Mouse (Mus musculus): ENCODE measurements around the gene Npm1.

The Npm1 gene

DNA sequence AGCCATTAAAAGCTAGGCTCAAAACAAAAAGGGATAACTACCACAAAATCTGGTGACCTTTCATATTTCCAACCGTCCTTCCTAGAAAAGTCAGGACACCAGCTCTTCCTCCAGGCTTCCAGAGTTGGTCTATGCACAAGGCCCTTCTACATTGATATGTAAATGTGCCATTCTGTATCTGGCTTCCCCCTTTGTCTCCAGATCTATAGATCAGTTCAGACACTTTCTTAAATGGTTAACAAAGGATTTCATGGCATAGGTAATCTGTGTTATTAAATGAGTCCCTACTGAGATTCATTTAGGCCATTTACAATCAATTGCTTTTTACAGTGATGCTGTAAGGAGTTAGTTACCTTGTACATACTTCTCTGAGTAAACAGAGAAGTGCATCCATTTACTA lies 16.8 kb upstream of the Npm1 start:
- no peak for DNase-seq (ENCODE audit: low spot score)

DNA sequence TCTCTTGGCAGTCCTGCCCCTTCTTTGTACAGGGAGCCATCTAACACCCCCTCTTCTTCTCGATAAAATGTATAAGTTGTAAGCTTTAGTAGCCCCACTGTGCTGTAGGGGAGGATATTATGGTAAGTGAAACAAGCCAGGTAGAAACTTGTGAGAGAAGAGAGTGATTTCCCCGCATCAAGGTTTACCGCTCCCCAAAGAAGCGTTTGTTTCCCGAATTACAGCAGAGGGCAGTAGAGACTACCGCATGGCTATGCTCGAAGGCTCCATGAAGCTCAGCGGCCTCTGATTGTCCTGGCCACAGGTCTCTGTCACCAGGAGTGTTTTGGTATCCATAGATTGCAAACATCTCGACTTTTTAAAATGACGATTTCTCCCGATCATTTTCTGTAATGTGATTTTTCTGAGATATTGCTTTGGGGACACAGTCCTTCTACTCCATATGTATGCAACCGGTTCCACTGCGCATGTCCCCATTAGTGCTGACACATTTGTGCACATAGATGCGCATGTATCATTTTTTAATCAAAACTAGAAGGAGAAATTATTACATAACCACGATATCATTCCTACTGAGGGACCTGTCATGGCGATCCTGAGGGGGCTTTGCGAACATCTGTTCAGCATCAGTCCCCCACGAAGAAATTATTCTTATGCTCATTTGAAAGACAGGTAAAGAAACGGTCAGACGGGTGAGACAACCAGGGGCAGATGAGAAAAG lies 13.7 kb upstream of the Npm1 start:
- no peak for DNase-seq (ENCODE audit: low spot score)

DNA sequence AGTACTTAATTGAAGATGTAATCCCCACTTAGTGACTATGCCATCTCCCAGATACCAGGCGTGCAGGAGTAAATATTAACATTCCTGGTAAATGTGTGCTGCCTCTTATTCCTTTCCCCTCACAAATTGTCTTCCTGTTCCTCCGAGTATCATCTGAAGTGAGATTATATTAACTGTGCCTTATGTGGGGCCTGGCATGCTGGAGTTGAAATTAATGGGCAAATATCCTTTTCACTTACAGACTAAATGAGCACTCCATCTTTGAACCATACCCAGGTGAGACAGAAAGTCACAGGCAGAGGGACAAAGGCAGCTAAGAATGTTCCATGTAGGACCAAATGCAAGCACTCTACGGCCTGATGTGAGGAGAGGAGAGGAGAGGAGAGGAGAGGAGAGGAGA lies 12.8 kb upstream of the Npm1 start:
- no peak for DNase-seq (ENCODE audit: low spot score)

DNA sequence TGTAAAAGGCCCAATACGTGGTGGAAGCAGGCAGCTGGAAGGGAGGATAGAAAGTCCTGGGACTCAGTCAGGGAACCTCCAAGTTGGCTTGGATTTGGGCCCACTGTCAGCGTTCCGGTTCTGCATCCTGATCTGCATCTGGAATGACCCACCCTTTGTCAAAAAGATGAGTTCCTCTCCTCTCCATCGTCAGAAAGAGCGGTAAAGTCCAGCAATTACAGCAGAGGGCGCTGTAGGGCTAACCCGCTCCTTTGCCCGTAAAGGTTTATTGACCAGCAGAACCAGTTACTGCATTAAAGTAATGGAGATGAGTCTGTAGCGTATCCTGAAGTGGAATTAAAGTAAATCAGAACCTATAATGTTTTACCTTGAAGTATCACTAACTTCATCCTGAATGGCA lies 7.5 kb upstream of the Npm1 start:
- DNase-seq (ENCODE audit: low spot score): peak; percentile 58

DNA sequence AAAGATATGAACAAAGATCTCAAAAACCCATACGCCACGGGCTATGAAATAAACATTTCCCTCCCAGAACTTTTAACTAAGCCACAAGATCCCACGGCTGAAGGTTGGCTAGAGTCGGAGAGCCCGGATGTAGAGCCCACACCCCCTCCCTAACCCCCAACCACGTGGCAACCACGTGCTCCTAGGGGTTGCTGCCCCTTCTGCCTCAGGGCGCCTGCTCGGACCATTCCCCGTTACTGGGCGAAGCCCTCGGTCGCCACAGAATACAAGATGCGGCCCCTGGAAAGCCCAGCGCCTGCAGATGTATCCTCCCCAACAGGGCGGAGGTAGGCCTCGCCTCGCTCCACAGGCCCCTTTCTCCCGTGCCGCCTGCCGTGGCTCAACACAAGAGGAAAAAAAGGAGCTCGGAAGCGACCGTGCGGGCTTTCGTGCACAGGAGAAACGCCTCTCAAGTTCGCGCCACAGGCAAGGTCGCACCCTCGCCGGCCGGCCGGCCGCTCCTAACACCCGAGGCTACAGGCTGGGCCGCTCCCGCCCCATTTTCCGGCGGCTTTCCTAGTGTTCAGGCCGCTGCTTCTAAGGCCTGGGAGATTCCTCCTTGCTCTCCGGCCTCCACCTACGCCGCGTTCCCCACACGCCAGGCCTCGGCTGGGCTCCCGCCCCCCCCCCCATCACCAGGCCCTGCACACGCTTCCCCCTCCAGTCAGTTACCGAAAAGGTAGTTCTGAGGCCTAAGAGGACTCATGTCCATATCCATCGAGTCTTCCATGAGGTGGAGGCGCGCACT lies 602 bp downstream of the Npm1 start:
- DNase-seq (ENCODE audit: low spot score): peak; percentile 80

DNA sequence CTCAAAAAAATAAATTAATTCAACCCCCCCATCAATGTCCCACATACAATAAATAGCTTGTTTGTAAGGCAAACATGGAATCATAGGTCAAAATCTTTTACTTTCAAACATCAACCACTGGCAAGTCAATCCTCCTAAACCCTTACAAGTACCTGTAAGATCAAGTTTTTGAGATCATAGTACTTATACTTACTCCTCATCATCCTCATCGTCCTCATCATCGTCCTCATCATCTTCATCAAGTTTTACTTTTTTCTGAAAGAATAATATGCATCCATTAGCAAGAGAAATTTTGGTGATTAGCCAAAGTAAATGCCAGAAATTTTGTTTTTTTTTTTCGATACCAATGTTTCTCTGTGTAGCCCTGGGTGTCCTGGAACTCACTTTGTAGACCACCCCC lies 3.3 kb downstream of the Npm1 start:
- DNase-seq (ENCODE audit: low spot score): no peak

DNA sequence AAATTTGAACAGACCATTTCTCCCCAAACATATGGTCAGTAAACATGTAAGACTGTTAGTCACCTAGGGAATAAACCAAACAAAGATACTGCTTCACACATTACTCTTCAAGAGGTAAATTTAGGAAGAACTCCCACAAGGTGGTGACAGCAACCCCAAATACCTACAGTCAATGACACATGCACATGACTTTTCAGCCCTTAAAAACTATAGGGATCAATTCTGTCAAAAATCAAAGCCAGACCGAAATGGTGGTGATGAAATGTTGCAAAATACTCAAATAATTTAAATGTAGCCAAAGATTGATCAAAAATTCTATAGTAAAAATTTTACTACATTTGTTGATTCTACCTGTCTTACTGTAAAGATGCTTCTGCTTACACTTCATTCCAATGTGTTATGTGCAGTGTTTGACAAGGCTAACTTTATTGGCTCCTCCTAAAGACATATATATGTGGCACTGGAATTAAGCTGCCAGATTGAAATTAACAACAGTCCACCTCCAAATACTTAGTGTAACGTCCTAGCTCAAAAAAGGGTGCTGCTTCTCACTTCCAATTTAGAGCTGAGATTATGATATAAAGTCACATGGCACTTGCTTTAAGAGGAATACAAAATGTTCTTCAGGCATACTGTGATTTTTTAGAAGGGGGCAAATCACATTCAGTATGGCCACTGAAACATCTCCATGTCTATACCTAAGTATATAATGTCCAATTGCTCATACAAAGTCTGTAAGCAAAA lies 5.4 kb downstream of the Npm1 start:
- no peak for DNase-seq (ENCODE audit: low spot score)

DNA sequence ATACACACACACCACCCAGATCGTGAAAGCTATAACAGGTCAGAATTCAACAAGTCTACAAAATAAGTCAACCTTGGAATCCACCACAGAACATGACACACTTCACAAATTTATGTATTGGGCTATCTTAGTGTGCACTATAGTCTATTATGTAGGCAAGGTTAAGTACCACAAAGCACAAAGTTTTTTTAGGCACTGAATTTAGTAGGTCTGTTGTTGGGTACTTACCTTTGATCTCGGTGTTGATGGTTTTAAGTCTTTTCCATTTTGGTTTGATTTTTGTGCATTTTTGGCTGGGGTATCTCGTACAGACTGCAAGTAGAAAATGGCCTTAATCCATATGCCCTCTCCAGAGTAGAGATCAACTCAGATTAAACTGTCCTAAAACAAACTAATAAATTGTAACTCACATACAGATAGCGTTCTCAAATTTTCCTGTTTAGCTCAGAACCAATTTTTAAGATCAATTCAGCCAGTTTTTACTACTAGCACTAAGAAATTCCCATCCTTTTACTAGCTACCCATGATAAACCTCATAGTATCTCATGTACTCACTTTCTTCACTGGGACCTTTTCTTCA lies 6.5 kb downstream of the Npm1 start:
- no peak for DNase-seq (ENCODE audit: low spot score)

DNA sequence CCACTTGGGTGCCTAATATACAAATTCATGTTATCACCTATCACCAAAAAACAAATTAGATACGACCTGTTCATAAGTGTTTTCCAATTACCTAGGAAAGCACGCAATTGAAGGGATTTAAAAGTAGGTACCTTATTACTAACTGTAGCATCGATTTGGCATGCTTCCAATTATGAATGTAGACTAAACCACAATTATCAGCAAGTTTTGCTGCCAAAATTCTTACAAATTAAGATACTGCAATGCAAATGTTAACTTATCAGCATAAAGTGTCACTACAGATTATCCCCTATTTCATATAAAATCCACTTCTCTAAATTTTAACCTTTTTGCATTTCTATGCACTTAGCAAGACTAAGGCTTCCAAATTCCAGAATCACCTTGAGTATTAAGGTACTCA lies 8.5 kb downstream of the Npm1 start:
- no peak for DNase-seq (ENCODE audit: low spot score)

DNA sequence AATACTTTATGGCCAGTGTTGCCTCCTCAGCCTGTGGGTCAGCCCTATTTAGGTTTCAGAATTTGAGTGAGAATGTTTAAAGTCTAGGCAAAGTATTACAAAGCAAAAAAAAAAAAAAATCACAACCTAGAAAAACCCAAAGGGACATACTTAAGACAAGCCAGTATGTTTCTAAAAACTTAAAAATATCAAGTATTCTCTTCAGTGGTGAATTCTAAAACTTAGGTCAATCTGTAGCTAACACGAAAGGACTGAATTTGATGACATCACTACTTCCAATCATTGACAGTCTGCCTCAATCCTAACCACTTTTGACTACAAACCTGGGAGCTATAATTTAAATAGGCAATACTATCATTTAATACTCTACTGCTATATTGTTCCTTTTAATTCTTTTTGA lies 10.0 kb downstream of the Npm1 start:
- DNase-seq (ENCODE audit: low spot score): no peak

DNA sequence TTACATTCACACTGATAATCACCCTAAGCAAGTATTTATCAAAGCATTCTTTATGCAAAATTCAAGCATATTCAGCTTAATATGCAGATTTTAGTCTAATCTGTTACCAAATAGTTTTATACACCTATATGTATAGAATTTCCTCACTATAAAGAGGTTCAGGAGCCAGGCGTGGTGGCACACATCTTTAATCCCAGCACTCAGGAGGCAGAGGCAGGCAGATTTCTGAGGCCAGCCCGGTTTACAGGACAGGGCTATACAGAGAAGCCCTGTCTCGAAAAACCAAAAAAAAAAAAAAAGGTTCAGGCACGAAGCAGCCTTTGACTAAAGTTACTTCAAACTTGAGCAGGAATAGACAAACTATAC lies 11.2 kb downstream of the Npm1 start:
- DNase-seq (ENCODE audit: low spot score): no peak

DNA sequence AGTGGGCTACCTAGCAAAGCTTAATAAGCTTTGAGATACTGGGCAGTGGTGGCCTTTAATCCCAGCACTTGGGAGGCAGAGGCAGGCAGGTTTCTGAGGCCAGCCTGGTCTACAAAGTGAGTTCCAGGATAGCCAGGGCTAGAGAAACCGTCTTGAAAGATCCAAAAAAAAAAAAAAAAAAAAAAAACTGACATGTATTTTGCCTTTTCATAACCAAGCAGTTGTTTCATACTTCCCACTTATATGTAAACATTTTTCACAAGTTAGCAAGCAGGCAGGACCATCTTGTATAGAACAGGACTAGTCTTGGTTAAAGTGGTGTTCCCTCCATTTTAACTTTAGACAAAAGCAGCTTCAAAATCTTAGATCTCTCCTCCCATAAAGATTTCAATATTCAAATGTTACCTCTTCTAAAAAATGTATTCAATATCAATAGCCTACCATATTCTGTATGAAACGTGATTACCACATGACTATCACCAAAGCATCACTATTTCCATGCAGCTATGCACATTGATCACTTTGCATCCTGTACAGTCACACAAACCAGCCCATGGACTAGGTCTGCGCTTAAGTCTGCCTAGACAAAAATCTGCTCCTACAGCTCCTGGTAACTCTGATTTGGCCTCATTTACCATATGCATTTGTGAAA lies 11.8 kb downstream of the Npm1 start:
- no peak for DNase-seq (ENCODE audit: low spot score)

DNA sequence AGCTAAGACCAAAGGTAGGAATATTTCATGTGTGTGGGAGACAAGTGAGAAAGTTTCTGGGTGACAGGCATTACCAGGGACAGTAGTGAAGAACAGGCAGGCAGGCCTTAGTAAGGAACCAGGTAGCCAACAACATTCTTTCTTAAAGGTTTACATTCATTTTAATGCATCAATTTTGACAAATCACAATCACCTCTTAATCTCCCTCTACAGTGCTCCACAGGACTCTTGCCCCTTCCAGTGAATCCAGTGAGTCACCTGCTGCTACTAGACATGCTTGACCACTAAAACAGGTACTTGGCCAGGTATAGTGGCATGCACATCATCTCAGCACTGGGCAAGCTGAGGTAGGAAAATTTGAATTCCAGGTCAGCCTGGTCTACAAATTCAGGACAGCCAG lies 12.6 kb downstream of the Npm1 start:
- no peak for DNase-seq (ENCODE audit: low spot score)

DNA sequence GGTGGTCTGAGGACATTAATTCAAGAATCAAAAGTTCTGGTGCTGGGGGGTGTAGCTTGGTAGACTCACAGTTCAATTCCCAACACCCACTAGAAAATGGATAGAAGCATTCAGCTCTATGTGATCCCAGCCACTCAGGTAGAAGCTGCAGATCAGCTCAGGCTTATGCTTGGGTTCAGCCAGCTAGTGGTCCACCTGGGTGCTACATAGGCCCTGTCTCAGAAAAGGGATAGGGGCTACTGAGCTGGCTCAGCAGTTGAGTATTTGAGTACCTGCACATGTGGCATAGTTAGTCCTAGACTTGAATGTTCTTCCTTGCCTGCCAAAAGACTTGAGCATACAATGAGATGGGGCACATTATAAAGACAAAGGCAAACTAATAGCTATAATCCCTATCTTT lies 13.6 kb downstream of the Npm1 start:
- DNase-seq (ENCODE audit: low spot score): no peak

DNA sequence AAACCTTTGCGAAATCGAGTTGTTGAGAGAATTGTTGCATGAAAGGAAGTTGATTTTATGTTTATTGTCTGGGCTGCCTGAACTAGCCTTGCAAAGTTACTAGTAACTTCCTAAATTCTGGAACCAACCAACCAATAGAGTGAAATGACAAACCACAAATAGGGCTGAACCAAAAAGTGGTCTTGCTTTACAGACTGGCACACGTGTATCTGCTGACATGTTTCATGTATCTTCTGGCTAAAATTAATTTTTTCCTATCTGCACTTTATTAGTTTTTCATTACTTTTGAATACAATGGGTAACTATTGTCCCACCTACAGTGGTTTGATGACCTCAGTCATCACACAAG lies 13.9 kb downstream of the Npm1 start:
- DNase-seq (ENCODE audit: low spot score): no peak

DNA sequence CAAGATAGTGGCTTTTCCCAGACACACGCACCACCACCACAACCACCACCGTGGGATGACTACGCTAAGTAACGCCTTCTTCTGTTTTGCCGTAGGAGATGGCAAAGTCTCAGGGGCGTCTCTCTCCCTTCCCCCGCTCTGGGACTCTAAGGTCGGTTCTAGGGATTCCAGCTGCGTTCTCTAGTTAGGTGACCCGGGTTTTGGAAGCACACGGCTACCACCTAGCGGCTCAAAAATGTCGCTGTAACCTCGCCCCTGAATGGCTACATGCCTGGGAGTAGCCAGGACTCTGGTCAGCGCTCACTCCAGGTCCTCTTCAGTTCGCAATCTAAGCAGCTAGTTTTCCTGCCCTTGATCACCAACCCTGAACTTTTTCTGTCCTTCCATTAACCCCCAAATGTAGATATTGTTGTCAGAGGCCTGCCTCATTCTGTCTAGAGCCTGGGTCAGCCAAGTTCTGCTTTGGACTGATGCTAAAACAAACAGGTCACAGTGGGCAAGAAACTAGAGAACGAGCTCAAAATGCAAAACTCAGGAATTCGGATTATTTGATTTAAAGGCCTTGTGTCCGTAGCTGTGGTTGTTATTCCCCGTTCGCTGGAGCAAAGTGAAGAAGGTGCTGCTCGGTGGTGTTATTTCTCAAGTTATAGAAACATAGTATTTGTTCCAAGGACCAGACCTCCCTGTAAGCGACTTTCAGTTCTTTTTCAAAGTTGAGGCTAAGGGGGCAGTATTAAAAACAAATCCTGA lies 14.5 kb downstream of the Npm1 start:
- DNase-seq (ENCODE audit: low spot score): peak; percentile 69

DNA sequence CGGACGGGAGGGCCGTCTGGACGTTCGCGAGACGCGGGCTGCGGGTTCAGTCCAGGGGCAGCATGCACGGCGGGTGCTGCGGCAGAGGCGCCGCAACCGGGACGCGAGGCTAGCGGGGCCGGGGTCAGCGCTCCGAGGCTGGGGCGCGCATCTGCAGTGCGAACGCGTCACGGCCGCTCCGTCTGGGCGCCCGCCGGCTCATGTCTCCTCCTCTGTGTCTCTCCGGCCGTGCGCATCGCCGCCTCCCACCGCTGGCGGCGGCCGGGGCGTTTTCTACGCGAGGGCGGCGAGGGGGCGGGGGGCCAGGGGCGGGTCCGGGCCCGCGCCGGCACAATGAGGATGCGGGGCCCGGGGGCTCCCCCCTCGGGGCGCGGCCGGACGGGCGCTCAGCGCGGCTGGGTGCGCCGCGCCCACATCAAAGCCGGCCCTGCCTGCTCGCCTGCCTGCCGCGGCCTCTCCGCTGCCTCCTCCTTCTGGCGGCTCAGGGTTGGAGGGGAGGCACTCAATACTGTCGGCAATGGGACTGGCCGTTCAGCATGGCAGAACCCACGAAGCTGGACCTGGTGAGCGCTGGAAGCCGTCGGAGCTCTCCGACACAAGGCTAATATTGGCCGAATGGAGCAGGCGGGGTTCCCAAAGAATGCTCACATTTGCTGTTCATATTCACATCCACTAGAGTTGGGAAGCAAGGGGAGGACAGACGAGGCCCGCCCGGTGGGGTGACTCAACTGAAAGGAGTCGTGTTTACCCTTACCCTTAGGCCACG lies 15.3 kb downstream of the Npm1 start:
- peak; percentile 43 for DNase-seq (ENCODE audit: low spot score)

DNA sequence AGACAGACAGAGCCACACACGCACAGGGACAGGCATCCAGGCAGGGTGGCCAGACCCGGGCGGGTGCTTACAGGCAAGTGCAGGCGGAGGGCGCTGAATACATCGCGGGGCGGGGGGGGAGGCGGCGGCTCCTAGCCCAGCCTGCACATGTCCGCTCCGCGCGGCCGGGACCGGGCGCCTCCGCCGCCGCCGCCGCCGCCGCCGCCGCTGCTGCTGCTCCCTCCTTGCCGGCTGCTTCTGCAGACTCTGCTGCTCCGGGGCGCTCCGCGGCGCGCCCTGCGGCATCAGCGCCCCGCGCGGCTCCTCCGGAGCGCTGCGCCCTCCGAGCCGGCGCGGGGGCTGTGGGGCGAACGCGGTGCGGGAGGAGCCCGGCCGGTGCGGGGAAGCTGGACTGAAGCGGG lies 15.8 kb downstream of the Npm1 start, which contains the start of gene Fgf18:
Fgf18 (minus strand) TSS at position 230 of the 401 bp plus-strand sequence.
- DNase-seq (ENCODE audit: low spot score): peak; percentile 25

DNA sequence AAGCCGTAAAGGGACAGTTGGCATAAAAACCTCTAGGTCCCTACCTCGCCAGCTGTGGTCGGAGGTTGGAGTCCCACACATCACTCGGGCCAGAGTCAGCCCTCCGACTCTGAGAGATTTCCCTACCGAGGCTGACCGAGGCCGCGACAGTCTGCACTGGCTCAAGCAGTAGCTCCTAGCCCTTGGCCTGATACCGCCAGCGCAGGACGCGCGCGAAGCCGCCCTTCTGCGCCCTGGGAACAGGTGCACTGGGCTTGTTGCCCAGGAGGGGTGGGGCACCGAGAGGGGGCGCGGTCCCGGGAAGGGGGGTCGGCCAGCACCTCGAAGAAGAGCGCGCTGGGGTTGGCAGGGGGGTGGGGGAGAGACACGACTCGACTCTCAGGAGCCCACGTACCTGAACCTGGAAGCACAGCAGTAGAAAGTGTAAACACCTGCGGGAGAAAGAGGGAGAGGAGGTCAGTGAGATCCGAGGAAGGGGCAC lies 16.3 kb downstream of the Npm1 start:
- peak; percentile 46 for DNase-seq (ENCODE audit: low spot score)

DNA sequence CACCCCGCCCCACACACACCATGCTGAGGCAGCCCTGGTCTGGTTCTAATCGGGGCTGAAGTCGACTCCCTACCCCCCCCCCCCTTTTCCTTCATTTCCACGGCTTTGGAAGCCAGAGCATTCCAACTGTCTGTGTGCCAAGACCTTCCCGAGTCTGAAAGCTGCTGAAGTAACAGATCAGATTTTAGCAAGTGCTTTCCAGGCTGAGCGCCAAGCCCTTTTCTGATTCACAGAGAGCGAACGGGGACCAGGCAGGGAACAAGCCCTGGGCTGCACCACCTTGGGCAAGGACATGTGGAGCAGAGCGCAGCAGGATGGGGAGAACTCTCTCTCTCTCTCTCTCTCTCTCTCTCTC lies 16.9 kb downstream of the Npm1 start:
- peak; percentile 72 for DNase-seq (ENCODE audit: low spot score)
